In genomic region chr12:84101493-84101845, GRCm38 (mm10) we compare ENCODE assay signal across 1 mouse cellular context.
TF ChIP-seq lines count a peak whose summit lies in the region.

No protein-coding gene starts in this region.

TF ChIP-seq in MEL, 35 proteins besides CTCF, POLR2A, EP300 and RAD21 (continued from another document):
- TF ChIP-seq MEF2A (IDR thresholded peaks at IDR 0.05; ENCODE audit: extremely low read depth, insufficient replicate concordance, low read depth, low read length, poor library complexity, severe bottlenecking): no peak
- no peak for TF ChIP-seq MYC (IDR thresholded peaks at IDR 0.05; ENCODE audit: low read depth, low read length)
- TF ChIP-seq JUND (IDR thresholded peaks at IDR 0.05; ENCODE audit: low read depth, low read length): no peak
- TF ChIP-seq MXI1 (IDR thresholded peaks at IDR 0.05; ENCODE audit: low read depth, low read length): no peak
- TF ChIP-seq TAL1 (IDR thresholded peaks at IDR 0.05; ENCODE audit: low read length): no peak
- TF ChIP-seq ZKSCAN1 (IDR thresholded peaks at IDR 0.05; ENCODE audit: low read depth, low read length): no peak
- no peak for TF ChIP-seq MAFK (IDR thresholded peaks at IDR 0.05; ENCODE audit: borderline replicate concordance, low read depth, low read length)
- no peak for TF ChIP-seq ZNF384 (IDR thresholded peaks at IDR 0.05; ENCODE audit: low read depth, low read length)
- no peak for TF ChIP-seq GABPA (IDR thresholded peaks at IDR 0.05; ENCODE audit: low read depth, low read length)
- no peak for TF ChIP-seq ZC3H11A (IDR thresholded peaks at IDR 0.05; ENCODE audit: low read depth, low read length)
- TF ChIP-seq GATA1 (IDR thresholded peaks at IDR 0.05; ENCODE audit: low read depth, low read length): no peak
